9 mouse cellular contexts compared by ENCODE assay signal in the genomic region with DNA sequence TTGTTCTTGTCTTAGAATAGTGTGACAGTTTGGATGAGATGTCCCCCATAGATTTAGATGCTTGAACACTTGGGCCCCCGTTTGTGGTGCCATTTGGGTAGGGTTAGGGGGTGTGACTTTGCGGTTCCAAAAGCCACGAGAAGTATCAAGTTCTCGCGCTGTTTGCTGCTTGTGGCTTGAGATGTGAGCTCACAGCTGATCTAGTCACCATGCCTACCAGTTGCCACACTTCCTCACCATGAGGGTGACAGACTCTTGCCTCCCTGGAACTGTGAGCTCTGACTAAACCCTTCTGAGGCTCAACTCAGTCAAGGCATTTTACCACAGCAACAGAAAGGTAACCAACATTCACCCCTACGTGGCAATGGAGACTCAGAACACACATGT.
DNase-seq lines count a peak whose midpoint lies in the region; ATAC-seq and TF ChIP-seq lines count a peak whose summit lies in the region.
"Had no signal": no experiment of that assay in that cellular context is flagged by ENCODE, and none has a peak within 500 bp of the region (broad histone marks: within the 10 kb centered on the region; RNA-seq: fewer than 3 reads in every experiment).

No protein-coding gene starts in this region.

- no peak overlapping the region for H3K9ac ChIP-seq in lung, postnatal 0 days (replicated peaks; ENCODE audit: low read depth)
- H3K9ac ChIP-seq in midbrain, embryonic 14.5 days (replicated peaks; ENCODE audit: low read length) = no peak overlapping the region
- H3K9ac ChIP-seq in forebrain, embryonic 16.5 days (replicated peaks; ENCODE audit: low read depth, low read length) = no peak overlapping the region
- H3K9ac ChIP-seq: limb, embryonic 13.5 days had no signal

- peak; percentile 49; the same call in 1 of the 2 replicates for ATAC-seq in lung, postnatal 0 days
- peak; percentile 84 for ATAC-seq in inflammation-experienced regulatory T-cells, adult 6 months
- ATAC-seq in megakaryocyte-erythroid progenitor cell, adult 5-6 weeks (replicated peaks; ENCODE audit: low FRiP score, low TSS enrichment, poor library complexity, severe bottlenecking) = peak; percentile 53
- no peak for ATAC-seq in midbrain, embryonic 14.5 days (ENCODE audit: low FRiP score, low TSS enrichment)
- ATAC-seq in forebrain, embryonic 16.5 days = no peak

- no peaks in the 10 kb centered on the region for H3K4me1 ChIP-seq in lung, postnatal 0 days (ENCODE audit: insufficient read depth, low read depth, low read length)
- no peaks in the 10 kb centered on the region for H3K4me1 ChIP-seq in lung, adult 2 months (ENCODE audit: control insufficient read depth, insufficient read depth, low read length)
- H3K4me1 ChIP-seq in midbrain, embryonic 14.5 days (ENCODE audit: control insufficient read depth, insufficient read depth, low read length) = no peaks in the 10 kb centered on the region
- peaks cover 7% of the 10 kb centered on the region for H3K4me1 ChIP-seq in forebrain, embryonic 16.5 days (replicated peaks; ENCODE audit: control insufficient read depth, insufficient read depth, low read length)
- H3K4me1 ChIP-seq: limb, embryonic 13.5 days had no signal

- TF ChIP-seq CTCF in lung, postnatal 0 days (IDR thresholded peaks at IDR 0.05) = no peak
- no peak for TF ChIP-seq CTCF in lung, adult 2 months (IDR thresholded peaks at IDR 0.05; ENCODE audit: insufficient read depth, low read length)

- H3K4me2 ChIP-seq in lung, postnatal 0 days (replicated peaks; ENCODE audit: low read depth, low read length) = no peak overlapping the region
- no peak overlapping the region for H3K4me2 ChIP-seq in midbrain, embryonic 14.5 days (ENCODE audit: low read length)
- H3K4me2 ChIP-seq in forebrain, embryonic 16.5 days (ENCODE audit: low read length) = no peak overlapping the region
- H3K4me2 ChIP-seq: limb, embryonic 13.5 days had no signal

- TF ChIP-seq POLR2A in lung, adult 2 months (IDR thresholded peaks at IDR 0.05; ENCODE audit: borderline replicate concordance, extremely low read depth, low read depth, low read length) = no peak

- DNase-seq in lung, postnatal 0 days (ENCODE audit: low spot score) = peak; percentile 43
- DNase-seq in lung, adult 2 months = no peak
- DNase-seq in thymus, postnatal 4 days = peak; percentile 54
- no peak for DNase-seq in midbrain, embryonic 14.5 days
- DNase-seq in left cerebral cortex, postnatal 4 days = no peak

- H3K27me3 ChIP-seq in lung, postnatal 0 days (replicated peaks; ENCODE audit: insufficient read depth, low read length) = no peaks in the 10 kb centered on the region
- H3K27me3 ChIP-seq in midbrain, embryonic 14.5 days (ENCODE audit: control insufficient read depth, insufficient read depth, low read length) = no peaks in the 10 kb centered on the region
- H3K27me3 ChIP-seq in forebrain, embryonic 16.5 days (replicated peaks; ENCODE audit: control insufficient read depth, insufficient read depth, low read length) = no peaks in the 10 kb centered on the region
- H3K27me3 ChIP-seq: limb, embryonic 13.5 days had no signal

- no peaks in the 10 kb centered on the region for H3K36me3 ChIP-seq in lung, postnatal 0 days (ENCODE audit: insufficient read depth, low read length)
- no peaks in the 10 kb centered on the region for H3K36me3 ChIP-seq in midbrain, embryonic 14.5 days (ENCODE audit: control insufficient read depth, insufficient read depth, low read length)
- no peaks in the 10 kb centered on the region for H3K36me3 ChIP-seq in forebrain, embryonic 16.5 days (ENCODE audit: control insufficient read depth, insufficient read depth)
- H3K36me3 ChIP-seq: limb, embryonic 13.5 days had no signal

- intact Hi-C loops in left cerebral cortex, postnatal 4 days (cut with DNase I) = no loop called here

- H3K9me3 ChIP-seq in lung, postnatal 0 days (ENCODE audit: low read length) = no peaks in the 10 kb centered on the region
- no peaks in the 10 kb centered on the region for H3K9me3 ChIP-seq in midbrain, embryonic 14.5 days (ENCODE audit: control insufficient read depth, low read length)
- H3K9me3 ChIP-seq in forebrain, embryonic 16.5 days (ENCODE audit: control insufficient read depth, low read length) = no peaks in the 10 kb centered on the region
- H3K9me3 ChIP-seq: limb, embryonic 13.5 days had no signal

- no peak for TF ChIP-seq EP300 in lung, postnatal 0 days (IDR thresholded peaks at IDR 0.05)

- no peak overlapping the region for H3K4me3 ChIP-seq in lung, postnatal 0 days (ENCODE audit: low read depth, low read length)
- H3K4me3 ChIP-seq in lung, adult 2 months (replicated peaks; ENCODE audit: extremely low read depth, low read depth, low read length) = no peak overlapping the region
- H3K4me3 ChIP-seq in midbrain, embryonic 14.5 days (replicated peaks; ENCODE audit: low read depth, low read length) = no peak overlapping the region
- H3K4me3 ChIP-seq in forebrain, embryonic 16.5 days (replicated peaks; ENCODE audit: low read length) = no peak overlapping the region
- H3K4me3 ChIP-seq: limb, embryonic 13.5 days had no signal

- 65% methylated on average over 6 of the region's 6 CpGs for WGBS in lung, postnatal 0 days
- WGBS in lung, adult 2 months = 61% methylated on average over 6 of the region's 6 CpGs
- WGBS in midbrain, embryonic 14.5 days = 87% methylated on average over 6 of the region's 6 CpGs
- WGBS in forebrain, embryonic 16.5 days = 88% methylated on average over 6 of the region's 6 CpGs

- no peak overlapping the region for H3K27ac ChIP-seq in lung, postnatal 0 days (ENCODE audit: low read length)
- no peak overlapping the region for H3K27ac ChIP-seq in midbrain, embryonic 14.5 days (replicated peaks; ENCODE audit: low read depth, low read length)
- H3K27ac ChIP-seq in forebrain, embryonic 16.5 days (ENCODE audit: low read length) = no peak overlapping the region
- H3K27ac ChIP-seq: limb, embryonic 13.5 days had no signal

Comparison
In these comparisons a context has a peak if more than half of its experiments do, and no peak if none do; other contexts are left out.
1. DNase-seq: peak in lung, postnatal 0 days (single experiment) and thymus, postnatal 4 days (single experiment); none in lung, adult 2 months (single experiment), midbrain, embryonic 14.5 days (single experiment) and left cerebral cortex, postnatal 4 days (single experiment).
2. ATAC-seq: peak in lung, postnatal 0 days (single experiment), inflammation-experienced regulatory T-cells, adult 6 months (single experiment) and megakaryocyte-erythroid progenitor cell, adult 5-6 weeks (single experiment); none in midbrain, embryonic 14.5 days (single experiment) and forebrain, embryonic 16.5 days (single experiment).